ENCODE assay signal across 7 mouse cellular contexts in genomic region chr12:54789346-54790143, GRCm38 (mm10). TPM values are rescaled to one million over a fixed set of nuclear protein-coding genes. Genes with fewer than 3 reads are reported as not detected.
DNase-seq lines count a peak whose midpoint lies in the region; ATAC-seq and TF ChIP-seq lines count a peak whose summit lies in the region.

No protein-coding gene starts in this region.

- WGBS in embryonic facial prominence, embryonic 11.5 days, result 14% methylated on average over 11 of the region's 11 CpGs
- WGBS in heart, embryonic 10.5 days, result 14% methylated on average over 11 of the region's 11 CpGs
- 16% methylated on average over 11 of the region's 11 CpGs for WGBS in kidney, postnatal 0 days

- peak; percentile 42; the same call in 1 of the 2 replicates for TF ChIP-seq CTCF in kidney, postnatal 0 days (IDR thresholded peaks at IDR 0.05; ENCODE audit: low read depth)

- peak; percentile 73 for DNase-seq in NIH3T3 (ENCODE audit: low read depth)
- DNase-seq in embryonic facial prominence, embryonic 11.5 days (ENCODE audit: low spot score), result peak; percentile 83
- peak; percentile 92 for DNase-seq in heart, embryonic 10.5 days (ENCODE audit: low spot score)
- DNase-seq in kidney, postnatal 0 days (ENCODE audit: low spot score), result peak; percentile 84
- DNase-seq in lung, postnatal 36 days, result peak; percentile 65
- no peak for DNase-seq in spleen, postnatal 36 days (ENCODE audit: low spot score in 2 of 2)
- no peak for DNase-seq in thymus, adult 18-20 months

- H3K9ac ChIP-seq in embryonic facial prominence, embryonic 11.5 days (replicated peaks; ENCODE audit: low read length), result no peak overlapping the region
- H3K9ac ChIP-seq in kidney, postnatal 0 days (ENCODE audit: low read depth, low read length), result no peak overlapping the region

- H3K4me1 ChIP-seq in embryonic facial prominence, embryonic 11.5 days (ENCODE audit: control insufficient read depth, insufficient read depth, low read length), result no peaks in the 10 kb centered on the region
- H3K4me1 ChIP-seq in heart, embryonic 10.5 days, result peaks cover 48% of the 10 kb centered on the region
- peaks cover 22% of the 10 kb centered on the region; the same call in 1 of the 2 replicates for H3K4me1 ChIP-seq in kidney, postnatal 0 days (replicated peaks; ENCODE audit: insufficient read depth, low read length)

- H3K36me3 ChIP-seq in embryonic facial prominence, embryonic 11.5 days (replicated peaks; ENCODE audit: control insufficient read depth, insufficient read depth, low read depth, low read length), result no peaks in the 10 kb centered on the region
- H3K36me3 ChIP-seq in heart, embryonic 10.5 days, result peaks cover 14% of the 10 kb centered on the region; the same call in 1 of the 2 replicates
- no peaks in the 10 kb centered on the region for H3K36me3 ChIP-seq in kidney, postnatal 0 days (ENCODE audit: insufficient read depth, low read length)

- H3K27ac ChIP-seq in embryonic facial prominence, embryonic 11.5 days (replicated peaks; ENCODE audit: low read depth, low read length), result 0 out of 2 replicates have a peak overlapping the region, but pooled peaks have one; percentile 2
- peak overlapping the region; percentile 47; the same call in 1 of the 2 replicates for H3K27ac ChIP-seq in heart, embryonic 10.5 days
- H3K27ac ChIP-seq in kidney, postnatal 0 days, result peak overlapping the region; percentile 39; the same call in 1 of the 2 replicates

- H3K27me3 ChIP-seq in embryonic facial prominence, embryonic 11.5 days (ENCODE audit: control insufficient read depth, insufficient read depth, low read length), result no peaks in the 10 kb centered on the region
- H3K27me3 ChIP-seq in heart, embryonic 10.5 days (ENCODE audit: insufficient read depth, poor library complexity, severe bottlenecking), result no peaks in the 10 kb centered on the region
- no peaks in the 10 kb centered on the region for H3K27me3 ChIP-seq in kidney, postnatal 0 days (ENCODE audit: insufficient read depth, low read length)

- H3K4me2 ChIP-seq in embryonic facial prominence, embryonic 11.5 days (ENCODE audit: low read depth, low read length), result no peak overlapping the region
- H3K4me2 ChIP-seq in kidney, postnatal 0 days (ENCODE audit: low read length), result 0 out of 2 replicates have a peak overlapping the region, but pooled peaks have one; percentile 30

- ATAC-seq in embryonic facial prominence, embryonic 11.5 days (replicated peaks; ENCODE audit: insufficient number of reproducible peaks, low FRiP score, low TSS enrichment, low read depth), result peak; percentile 71
- peak; percentile 75 for ATAC-seq in kidney, postnatal 0 days (replicated peaks; ENCODE audit: low FRiP score, low read depth)

- H3K4me3 ChIP-seq in embryonic facial prominence, embryonic 11.5 days (ENCODE audit: low read depth, low read length), result no peak overlapping the region
- peak overlapping the region; percentile 30 for H3K4me3 ChIP-seq in heart, embryonic 10.5 days
- no peak overlapping the region for H3K4me3 ChIP-seq in kidney, postnatal 0 days (replicated peaks; ENCODE audit: low read depth, low read length)

- H3K9me3 ChIP-seq in embryonic facial prominence, embryonic 11.5 days (replicated peaks; ENCODE audit: control insufficient read depth, low read length), result no peaks in the 10 kb centered on the region
- no peaks in the 10 kb centered on the region for H3K9me3 ChIP-seq in heart, embryonic 10.5 days
- no peaks in the 10 kb centered on the region for H3K9me3 ChIP-seq in kidney, postnatal 0 days (replicated peaks; ENCODE audit: low read length)

RNA-seq across cellular contexts. Expression of gene Snx6, which starts 6.0 kb away (rescaled TPM):
- polyA plus RNA-seq in embryonic facial prominence, embryonic 11.5 days (2014; fragmentation: Nextera tagmentation; extraction: Ambion mirVana), result 279 and 297 TPM in 2 replicates
- 123 and 162 TPM in 2 replicates for polyA plus RNA-seq in heart, embryonic 10.5 days (2016; fragmentation: Nextera tagmentation; extraction: Ambion mirVana)
- polyA plus RNA-seq in kidney, postnatal 0 days (2015; fragmentation: Nextera tagmentation; extraction: Ambion mirVana), result 256 and 259 TPM in 2 replicates

Comparison
In these comparisons a context has a peak if more than half of its experiments do, and no peak if none do; other contexts are left out.
1. DNase-seq: peak in NIH3T3 (single experiment), embryonic facial prominence, embryonic 11.5 days (single experiment), heart, embryonic 10.5 days (single experiment), kidney, postnatal 0 days (single experiment) and lung, postnatal 36 days (single experiment); none in spleen, postnatal 36 days (0 of 2) and thymus, adult 18-20 months (0 of 2).
2. Peak in every context shown above with its lines, with median percentiles within 50 percentile points of each other: H3K27ac ChIP-seq.